Mouse (Mus musculus) gastrocnemius, postnatal 10 days (tissue): ENCODE data around the gene Gm20521. TPM values are rescaled to one million over a fixed set of nuclear protein-coding genes. Genes with fewer than 3 reads are reported as not detected.
A peak's percentile ranks its signal among the peaks of the same experiment; 100 is the strongest.

Experiments used
- DNase-seq: peaks from one replicate; pipeline ENCODE4 v3.0.0; 2021; ENCODE audit warnings: mixed read lengths
- total RNA-seq, 2 experiments: library from RNA; stranded (reverse); gene quantifications; 2 replicates each; pipeline ENCODE4 v1.2.3; 2021

The Gm20521 gene
- total RNA-seq, 2 experiments from 2014 or later: 0.94 to 5.0 TPM

DNA sequence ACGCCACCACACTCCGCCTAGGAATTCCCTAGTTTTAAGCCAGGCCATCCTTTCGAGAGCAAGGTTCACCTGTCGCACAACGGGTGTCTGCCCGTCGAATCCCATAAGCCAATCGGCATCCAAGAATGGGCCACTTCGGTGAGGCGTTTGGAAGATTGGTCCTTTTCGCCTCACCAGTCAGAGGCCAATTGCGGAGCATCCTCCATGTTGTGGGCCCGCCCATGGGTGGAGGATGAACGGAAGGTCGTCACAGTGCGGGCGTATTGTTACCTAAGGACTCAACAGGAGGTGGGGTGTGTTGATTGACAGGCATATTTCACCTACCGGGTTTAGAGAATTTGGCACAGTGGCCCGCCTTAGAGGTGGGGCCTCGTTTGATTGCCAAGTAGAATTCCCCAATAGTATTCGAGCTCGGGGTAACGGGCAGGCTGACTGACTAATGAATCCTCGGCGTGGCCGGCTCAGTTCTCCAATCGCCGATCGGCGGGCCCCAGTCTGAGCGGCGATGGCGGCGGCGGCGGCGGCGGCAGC is 10.5 kb downstream of the Gm20521 start:
- DNase-seq: peak; percentile 90

DNA sequence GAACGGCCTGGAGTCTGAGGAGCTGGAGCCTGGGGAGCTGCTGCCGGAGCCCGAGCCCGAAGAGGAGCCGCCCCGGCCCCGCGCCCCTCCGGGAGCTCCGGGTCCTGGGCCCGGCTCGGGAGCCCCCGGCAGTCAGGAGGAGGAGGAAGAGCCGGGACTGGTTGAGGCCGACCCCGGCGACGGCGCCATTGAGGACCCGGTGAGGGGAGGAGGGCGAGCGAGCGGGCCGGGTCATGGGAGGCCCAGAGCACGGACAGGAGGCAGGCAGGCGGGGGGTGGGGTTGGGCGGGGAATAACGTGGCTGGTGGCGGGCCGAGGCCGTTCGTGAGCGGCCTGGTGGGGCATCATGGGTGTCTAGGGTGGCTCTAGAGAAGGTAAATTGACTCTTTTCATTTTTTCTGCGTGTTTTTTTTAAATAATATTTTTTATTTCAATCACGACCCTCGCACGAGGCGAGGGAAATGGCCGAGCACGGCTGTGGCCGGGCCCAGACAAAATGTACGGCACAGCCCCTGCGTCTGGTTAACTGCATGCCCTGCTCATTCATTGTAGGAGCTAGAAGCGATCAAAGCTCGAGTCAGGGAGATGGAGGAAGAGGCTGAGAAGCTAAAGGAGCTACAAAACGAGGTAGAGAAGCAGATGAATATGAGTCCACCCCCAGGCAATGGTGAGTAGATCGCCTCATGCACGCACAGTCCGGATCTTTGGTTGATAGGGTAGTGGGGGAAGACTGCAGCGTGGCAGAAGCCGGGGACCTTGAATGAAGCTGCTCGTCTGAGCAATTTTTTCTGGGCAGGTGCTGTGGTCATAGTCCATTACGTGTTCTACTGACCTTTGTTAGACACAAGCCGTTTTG is 11.3 kb downstream of the Gm20521 start:
- DNase-seq: peak; percentile 67

DNA sequence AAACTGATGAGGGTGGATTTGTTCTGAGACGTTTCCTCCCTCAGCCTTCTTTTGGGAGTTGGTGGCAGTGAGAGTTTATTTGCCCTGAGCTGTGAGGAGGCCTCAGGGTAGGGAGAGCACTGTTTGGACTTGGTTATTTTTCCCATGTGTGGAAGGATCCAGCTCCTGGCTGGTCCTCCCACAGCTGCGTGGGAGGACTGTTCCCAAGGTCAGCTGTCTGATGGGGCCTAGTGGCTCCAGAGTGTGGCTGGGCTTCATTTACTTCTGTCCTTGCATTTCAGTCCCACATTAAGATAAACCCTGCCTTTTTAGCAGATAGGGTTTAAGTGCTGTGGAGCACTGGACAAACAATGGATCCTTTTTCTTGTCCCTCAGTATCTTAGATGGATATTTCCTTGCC is 14.2 kb downstream of the Gm20521 start:
- DNase-seq: no peak

DNA sequence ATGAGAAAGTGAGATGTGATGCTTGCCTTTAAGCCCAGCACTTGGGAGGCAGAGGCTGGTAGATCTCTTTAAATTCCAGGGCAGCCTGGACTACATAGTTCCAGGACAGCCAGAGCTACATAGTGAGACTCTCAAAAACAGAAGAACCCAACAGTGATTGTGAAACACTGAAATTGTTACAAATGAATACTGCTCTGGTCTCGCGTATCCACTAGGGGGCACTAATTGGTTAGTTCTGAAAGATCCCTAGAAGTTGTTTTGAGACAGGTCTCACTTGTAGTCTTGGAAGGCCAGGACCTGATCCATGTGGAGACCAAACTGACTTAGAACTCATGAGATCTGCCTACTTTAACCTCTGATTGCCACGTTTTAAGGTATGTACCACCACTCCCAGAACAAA is 17.1 kb downstream of the Gm20521 start:
- DNase-seq: peak; percentile 55

DNA sequence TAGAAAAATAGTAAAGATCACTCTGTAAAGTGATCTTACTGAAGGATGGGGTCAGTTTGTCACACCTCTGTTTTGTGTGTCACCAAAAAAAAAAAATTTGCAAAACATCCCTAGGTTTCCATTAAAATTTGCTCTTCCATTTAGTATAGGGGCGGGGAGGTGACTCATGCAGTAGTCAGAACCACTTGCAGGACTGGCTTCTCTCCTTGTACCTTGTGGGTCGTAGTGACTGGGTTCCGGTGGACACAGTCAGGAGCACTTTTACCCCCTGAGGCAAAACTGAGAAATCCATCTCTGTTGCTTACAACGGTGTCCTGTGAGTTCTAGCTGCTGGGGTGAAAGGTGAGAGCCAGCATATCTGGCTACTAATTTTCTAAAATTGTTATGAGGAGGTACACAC is 20.4 kb downstream of the Gm20521 start:
- no peak for DNase-seq

DNA sequence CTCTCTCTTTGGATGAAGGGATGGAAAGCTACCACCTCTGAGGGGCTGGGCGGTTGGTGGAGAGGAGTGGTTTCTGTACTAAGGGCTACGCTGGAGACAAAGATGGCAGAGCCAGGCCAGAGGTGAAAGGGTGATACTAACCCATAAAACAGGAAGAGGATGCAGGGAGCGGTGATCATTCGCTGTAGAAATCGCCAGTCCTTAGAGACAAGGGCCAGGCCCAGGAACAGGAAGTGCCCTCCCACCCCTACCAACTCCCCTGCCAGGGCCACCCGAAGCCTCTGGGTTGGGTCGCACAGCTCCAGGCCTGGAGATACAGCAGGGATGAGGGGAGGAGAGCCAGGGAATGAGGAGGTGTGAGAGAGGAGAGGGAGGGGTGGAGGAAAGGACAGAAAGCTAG is 25.4 kb downstream of the Gm20521 start:
- DNase-seq: no peak

DNA sequence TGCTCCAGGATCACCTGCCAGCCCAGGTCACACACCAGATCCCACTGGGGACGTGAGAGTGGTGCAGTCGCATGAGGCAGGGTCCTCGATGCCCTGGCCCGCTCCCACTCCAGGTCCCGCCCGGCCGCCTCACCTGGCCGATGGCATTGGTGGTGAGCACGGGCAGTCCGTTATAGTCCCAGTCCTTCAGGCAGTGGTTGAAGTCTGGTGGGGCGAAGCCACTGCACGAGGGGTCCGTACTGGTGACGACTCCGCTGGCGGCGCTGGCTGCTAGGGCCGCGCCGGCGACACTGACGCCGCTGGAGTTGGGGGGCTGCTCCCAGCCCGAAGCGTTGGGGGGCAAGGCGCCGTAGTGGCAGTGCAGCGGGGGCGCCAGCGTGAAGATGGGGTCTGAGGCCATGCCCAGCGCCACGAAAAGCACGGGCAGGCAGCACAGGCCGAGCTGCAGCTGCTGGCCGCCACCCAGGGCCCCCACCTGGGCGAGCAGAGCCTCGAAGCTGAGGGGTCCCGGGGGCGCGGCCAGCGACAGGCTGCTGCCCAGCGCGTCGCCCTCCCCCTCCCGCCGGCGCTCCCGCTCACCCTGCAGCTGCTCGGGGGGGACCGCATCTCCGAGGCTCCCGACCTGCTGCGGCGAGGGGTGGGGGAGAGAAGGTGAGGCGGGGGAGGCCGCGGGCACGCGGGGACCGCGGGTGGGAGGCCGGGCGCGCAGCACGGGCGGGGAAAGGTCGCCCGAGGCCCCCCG is 29.0 kb downstream of the Gm20521 start:
- DNase-seq: peak; percentile 46

DNA sequence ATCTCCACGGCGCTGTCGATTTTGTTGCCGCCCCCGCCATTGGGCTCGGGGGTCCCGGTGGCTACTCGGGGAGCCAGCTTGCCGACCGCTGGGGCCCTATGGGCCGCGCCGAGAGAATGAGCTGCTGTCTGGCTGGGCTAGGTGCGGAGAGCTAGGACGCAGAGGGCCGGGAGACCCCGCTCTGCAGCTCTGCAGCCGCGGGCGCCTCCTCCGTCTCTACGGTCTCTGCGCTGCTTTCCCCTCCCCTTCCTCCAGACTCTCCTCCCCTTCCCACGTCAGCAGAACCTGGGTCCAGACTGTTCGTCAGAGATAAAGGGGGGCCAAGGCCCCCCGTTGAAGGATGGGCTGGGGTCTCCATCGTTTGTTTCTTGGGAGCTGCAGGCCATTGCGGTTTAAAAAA is 29.6 kb downstream of the Gm20521 start, which contains the start of gene Slc22a17:
Slc22a17 (minus strand) TSS at position 247 of the 400 bp plus-strand sequence.
- peak; percentile 71 for DNase-seq

DNA sequence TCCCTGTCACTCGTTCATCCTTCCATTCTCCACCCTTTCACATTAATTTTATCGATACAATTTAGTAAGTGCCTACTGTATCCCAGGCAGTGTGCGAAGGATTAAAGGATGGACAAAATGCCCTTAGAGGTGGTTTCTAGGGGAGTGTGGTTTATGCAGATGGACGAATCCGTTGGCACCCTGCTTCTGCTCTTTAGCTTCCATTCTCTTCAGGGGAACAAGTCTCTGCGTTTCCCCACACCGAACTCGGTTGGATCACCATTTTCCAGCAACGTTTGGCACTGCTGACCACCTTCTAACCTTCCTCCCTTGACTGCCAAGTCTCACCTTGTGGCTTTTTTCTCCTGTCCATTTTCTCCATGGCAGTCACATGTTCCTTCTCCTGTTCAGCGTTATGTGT is 30.1 kb downstream of the Gm20521 start:
- no peak for DNase-seq

DNA sequence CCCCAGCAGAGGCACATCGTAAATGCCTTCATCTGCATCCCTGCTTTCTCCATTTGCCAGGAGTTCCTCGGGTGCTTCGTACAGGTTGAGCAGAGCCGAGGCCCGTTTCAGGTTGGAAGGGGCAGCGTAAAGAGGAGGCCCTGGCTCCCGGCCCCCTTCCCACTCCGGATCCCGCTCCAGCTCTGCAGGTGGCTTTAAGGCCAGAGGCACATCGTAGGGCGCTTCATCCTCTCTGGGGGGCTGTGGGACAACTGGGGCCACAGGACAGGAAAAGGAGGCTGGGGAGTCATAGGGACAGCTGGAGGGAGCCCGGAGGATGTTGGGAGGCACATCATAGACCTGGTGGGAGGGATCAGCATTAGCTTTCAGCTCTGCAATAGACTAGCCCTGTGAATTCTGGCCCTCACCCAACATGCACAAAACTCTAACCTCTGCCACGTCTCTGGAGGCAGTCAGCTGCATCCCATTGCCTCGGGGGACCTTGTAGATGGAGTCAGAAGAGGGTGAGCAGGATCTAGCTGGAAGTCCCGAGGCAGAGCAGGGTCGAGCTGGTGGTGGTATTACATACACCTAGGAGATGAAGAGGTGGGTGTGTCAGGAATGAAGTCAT is 36.9 kb downstream of the Gm20521 start:
- no peak for DNase-seq

DNA sequence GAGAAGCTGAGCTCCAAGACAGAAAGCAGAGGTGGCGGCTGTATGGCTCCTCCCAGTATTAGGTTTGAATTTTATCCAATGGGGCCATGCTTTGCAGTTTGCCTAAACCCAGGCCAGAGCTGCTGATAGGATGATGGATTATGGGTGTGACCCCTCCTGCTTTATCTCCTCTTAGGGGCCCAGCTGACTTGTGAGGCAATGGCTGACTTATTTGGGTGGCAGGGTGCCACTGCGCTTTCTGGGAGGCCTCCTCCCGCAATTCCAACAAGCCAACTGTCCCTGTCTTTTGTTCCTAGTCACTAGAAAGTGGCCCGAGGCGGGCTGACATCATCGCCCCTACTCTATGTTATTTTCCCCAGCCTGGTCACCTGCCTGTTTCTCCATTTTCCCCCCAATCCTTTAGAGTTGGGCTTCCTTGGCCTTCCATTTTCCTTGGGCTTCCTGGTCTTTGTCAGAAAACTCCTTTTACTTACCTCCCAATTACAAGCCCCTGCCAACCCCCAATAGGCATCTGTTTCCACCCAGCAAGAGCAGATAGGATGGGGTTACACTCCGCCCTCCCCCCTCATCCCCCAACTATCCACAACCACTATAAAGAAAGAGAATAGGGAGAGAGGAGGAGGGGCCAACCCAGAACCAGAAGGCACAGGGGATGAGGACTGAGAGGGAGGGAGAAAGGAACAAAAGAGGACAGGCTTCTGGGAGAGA is 41.6 kb downstream of the Gm20521 start:
- peak; percentile 66 for DNase-seq

DNA sequence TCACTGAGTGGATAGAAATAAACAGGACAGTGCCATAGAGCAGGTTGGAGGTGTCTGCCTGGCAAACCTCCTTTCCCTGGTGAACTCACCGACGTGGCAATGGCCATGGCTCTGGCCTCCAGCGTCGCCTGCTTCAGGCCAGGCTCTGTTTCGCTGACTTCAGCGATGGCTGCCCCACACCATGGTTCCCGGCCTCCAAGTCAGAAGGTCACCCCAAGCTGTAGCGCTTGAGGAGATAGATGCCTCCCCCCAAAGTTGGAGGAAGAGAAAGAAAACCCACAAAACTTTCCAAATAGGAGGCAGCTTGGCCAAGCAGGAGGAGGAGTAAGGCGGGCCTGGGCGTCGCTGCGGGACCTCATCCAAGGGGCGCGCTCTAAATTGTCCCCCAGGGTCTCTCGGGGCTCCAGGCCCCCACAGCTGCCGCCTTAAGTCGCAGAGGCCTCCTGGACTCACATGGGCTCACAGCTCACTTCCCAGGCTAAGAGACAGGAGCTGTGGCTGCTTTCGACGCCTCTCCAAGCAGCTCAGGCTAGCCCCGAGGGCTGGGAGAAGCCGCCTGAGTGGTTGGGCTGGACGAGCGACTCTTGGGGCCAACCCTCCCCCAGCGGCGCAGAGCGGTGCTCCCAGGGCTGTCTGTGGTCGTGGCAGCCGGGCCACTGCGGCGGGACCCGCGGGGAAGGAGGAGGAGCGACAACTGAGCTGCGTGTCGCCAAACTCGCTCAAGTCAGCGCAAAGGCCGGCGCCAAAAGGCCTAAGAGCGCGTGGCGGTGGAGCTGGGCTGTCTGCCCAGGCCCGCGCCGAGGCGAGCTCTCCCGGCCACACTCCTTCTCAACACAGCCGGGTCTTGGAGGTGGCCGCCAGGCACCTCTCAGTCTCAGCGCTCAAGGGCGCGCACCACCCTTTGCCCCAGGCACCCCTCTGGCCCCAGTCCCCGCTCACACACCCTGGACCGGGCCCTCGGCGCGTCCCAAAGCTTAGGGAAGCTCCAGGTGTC is 42.4 kb downstream of the Gm20521 start, which contains the start of gene Efs:
Efs (minus strand) TSS at position 778 of the 994 bp plus-strand sequence.
- DNase-seq: peak; percentile 76

DNA sequence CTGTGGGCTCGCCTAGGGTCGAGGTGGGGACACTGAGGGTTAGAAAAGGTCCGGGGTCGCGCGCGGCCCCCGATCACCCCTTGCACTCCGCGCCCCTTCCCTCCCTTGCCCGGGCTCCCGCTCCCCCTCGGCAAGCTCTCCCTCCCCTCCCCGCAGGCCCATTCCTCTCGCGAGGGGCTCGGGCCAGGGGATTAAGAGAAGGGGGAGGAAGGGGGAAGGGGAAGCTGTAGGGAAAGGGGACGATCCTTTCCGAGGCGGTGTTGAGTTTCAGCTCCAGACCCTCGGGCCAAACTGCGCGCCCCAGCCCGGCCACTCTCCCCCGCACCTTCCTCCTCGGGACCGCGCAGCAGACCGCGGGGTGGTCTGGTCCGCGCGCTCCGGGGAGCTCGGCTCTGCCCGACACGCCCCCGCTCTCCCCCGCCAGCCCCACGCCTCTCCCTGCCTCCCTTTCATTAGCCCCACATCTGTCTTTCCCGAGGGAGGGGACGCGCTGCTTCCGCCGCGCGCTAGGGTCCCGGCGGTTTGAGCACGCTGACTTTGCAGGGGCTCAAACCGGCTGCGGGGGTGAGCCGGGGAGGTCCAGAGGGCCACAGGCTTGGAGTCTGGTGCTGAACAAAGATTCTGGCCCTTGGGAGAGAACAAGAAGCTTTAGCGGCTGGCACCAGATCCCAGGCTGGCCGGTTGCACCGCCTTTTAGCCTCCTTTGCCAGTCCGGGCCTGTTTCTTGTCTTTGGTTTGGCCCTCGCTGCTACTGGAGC is 43.3 kb downstream of the Gm20521 start:
- DNase-seq: peak; percentile 75

DNA sequence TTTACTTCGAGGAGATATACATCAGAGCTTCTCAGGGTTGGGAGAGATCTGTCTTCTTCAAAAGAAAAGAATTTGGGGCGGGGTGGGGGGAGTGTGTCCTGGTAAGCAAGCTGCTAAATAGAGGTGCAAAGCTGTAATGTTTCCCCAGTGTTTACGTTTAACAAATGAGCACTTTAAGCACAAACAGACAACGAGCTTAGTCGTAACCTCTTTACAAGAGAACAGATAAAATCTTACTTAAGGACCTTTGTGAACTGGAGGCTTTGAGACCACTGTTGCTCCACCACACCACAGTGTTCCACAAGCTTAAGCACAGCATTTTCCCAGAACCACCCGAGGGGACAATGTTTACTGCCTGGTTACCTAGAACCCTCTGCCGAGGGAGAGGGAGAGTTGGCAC is 44.1 kb downstream of the Gm20521 start:
- DNase-seq: no peak

DNA sequence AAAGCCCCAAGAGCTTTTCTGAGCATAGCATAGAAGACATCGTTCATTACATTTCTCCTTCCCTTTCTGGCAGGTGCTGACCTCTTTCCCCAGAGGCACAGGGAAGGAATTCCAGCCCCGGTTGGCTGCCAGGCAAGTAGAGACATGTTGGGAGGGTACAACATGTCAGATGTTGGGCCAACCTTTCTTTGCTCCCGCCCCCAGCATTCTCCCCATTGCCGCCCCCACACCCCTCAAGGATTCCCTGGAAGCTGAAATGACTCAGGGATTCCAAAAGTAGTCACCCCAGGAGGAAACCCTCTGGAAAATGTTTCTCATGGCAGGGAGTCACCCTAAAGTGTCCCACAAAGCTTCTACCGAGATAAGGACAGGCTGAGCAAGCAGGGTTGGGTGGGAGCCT is 46.6 kb downstream of the Gm20521 start:
- DNase-seq: no peak

DNA sequence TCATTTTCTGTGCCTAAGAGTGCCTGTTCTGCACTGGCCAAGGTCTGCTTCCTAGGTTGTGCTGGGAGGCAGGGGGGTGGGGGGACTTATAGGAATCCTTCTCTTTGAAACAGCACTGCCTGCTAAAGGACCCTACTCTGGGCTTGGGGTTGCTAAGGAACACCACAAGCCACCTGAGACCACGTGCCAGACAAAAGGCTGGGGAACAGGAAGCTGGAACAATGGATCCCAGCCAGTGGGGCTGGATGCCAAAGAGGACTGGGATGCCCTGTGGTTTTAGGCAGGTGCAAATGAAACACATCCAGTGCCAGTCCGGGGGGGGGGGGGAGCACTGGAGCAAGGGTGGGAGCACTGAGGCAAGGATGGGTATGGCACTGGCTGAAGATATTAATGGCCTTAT is 47.2 kb downstream of the Gm20521 start:
- DNase-seq: no peak

DNA sequence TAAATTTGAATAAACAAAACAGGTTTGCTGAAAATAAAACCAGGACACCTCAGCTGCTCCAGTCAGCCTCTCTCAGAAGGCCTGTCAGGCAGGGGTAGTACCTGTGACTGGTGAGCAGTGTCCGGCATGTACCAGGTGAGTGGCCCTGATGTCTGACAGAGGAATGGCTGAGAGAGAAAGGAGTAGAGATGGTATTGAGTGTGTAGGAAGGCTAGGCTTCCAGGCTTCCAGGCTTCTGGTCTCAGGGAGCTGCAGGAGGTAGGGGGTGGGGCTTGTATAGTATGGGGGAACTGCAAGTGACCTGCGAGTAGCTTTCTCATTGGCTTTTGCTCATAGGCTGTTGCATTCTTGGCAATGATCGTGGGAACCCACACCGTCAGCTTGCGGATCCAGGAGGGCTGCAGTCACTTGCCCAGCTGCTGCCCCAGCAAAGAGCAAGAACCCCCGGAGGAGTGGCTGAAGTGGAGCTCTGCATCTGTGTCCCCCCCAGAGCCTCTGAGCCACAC is 49.5 kb downstream of the Gm20521 start, which contains the start of gene Il25:
Il25 (plus strand) TSS at position 51 of the 506 bp plus-strand sequence.
- DNase-seq: no peak

DNA sequence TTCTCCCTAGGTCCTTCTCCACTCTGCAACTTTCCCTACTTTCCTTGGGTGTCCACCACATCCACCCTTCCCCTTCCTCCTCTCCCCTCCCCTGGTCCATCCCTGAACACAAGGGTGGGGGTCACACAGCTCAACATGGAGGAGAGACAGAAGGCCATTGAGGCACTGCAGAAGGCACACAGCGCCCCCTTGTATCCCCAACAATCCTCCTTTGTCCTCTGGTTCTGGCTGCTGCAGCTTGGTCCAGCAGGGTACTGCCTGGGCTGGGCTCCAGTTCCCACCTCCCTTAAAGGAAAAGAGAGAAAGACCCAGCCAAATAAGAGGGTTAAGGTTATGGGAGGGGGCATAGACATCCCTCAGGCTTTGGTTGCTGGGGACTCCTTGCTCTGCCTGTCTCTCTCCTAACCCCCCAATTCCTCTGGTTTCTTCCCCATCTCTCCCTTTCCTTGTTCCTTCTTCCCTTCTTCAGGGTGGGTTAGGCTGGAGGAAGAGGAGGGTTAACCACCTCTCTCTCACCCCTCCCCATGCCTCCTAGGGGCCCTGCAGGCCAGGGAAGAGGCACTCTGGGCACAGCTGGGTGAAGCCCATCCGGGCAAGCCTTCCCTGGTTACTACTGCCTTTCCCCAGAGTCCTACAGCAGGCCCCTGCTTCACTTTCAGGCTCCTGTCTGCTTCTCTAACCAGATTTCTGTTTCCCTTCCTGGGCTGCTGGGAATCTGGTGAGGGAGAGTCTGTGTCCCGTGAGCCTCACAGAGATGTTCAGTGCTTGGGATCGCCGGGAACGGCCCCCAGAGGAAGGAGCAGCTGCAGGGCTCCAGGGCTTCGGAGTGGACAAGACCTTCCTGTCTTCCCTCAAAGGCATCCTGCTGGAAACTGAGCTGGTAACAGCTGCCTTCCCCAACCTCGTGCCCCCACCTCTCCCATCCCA is 52.9 kb downstream of the Gm20521 start, which contains the start of gene Cmtm5:
Cmtm5 (plus strand) TSS at position 358 of the 927 bp plus-strand sequence.
- no peak for DNase-seq
